Mouse (Mus musculus): Measurements from ENCODE around the gene 6430531B16Rik. TPM values are rescaled to one million over a fixed set of nuclear protein-coding genes. Genes with fewer than 3 reads are reported as not detected.
A peak's percentile ranks its signal among the peaks of the same experiment; 100 is the strongest.

The 6430531B16Rik gene
- polyA plus RNA-seq, 1 experiment from 2014 or later, result 1.4 TPM

- Histone ChIP-seq H3K4me2 (ENCODE audit: low read depth, low read length) (no peak overlapping the region), H3K9me3 (ENCODE audit: control insufficient read depth, low read length) (no peaks in the 10 kb centered on the region), H3K27me3 (ENCODE audit: control insufficient read depth, insufficient read depth, low read length) (no peaks in the 10 kb centered on the region), H3K9ac (replicated peaks; ENCODE audit: low read depth, low read length) (no peak overlapping the region), H3K27ac (ENCODE audit: low read depth, low read length) (no peak overlapping the region), H3K4me1 (ENCODE audit: control insufficient read depth, insufficient read depth, low read length) (no peaks in the 10 kb centered on the region), H3K36me3 (ENCODE audit: control insufficient read depth, insufficient read depth, low read length) (peaks cover 20% of the 10 kb centered on the region), H3K4me3 (ENCODE audit: low read depth, low read length) (no peak overlapping the region)
- ATAC-seq (ENCODE audit: low read depth), result no peak
- WGBS, result 82% methylated on average over 4 of the region's 4 CpGs
Observed at GRCm38 (mm10) chr7:139994202-139994601, 15.6 kb upstream of the 6430531B16Rik start.

- Histone ChIP-seq H3K4me1 (ENCODE audit: control insufficient read depth, insufficient read depth, low read length) (no peaks in the 10 kb centered on the region), H3K4me3 (ENCODE audit: low read depth, low read length) (no peak overlapping the region), H3K36me3 (ENCODE audit: control insufficient read depth, insufficient read depth, low read length) (peaks cover 18% of the 10 kb centered on the region), H3K9me3 (ENCODE audit: control insufficient read depth, low read length) (no peaks in the 10 kb centered on the region), H3K9ac (replicated peaks; ENCODE audit: low read depth, low read length) (no peak overlapping the region), H3K27me3 (ENCODE audit: control insufficient read depth, insufficient read depth, low read length) (no peaks in the 10 kb centered on the region), H3K4me2 (ENCODE audit: low read depth, low read length) (no peak overlapping the region), H3K27ac (ENCODE audit: low read depth, low read length) (no peak overlapping the region)
- 95% methylated on average over 6 of the region's 6 CpGs for WGBS
- ATAC-seq (ENCODE audit: low read depth), result no peak
Observed at GRCm38 (mm10) chr7:139993532-139993931, 15.0 kb upstream of the 6430531B16Rik start.

GRCm38 (mm10) chr7:139992406-139992805, 13.9 kb upstream of the 6430531B16Rik start, which contains the start of gene Adam8:
Gene Adam8, minus strand, starts transcription at chr7:139992562.
- Histone ChIP-seq H3K9ac (replicated peaks; ENCODE audit: low read depth, low read length) (no peak within 1 kb of the TSS), H3K27me3 (ENCODE audit: control insufficient read depth, insufficient read depth, low read length) (no peaks in the 10 kb centered on the region), H3K36me3 (ENCODE audit: control insufficient read depth, insufficient read depth, low read length) (peaks cover 10% of the 10 kb centered on the region; the same call in 1 of the 2 replicates), H3K9me3 (ENCODE audit: control insufficient read depth, low read length) (no peaks in the 10 kb centered on the region), H3K27ac (ENCODE audit: low read depth, low read length) (no peak within 1 kb of the TSS), H3K4me2 (ENCODE audit: low read depth, low read length) (no peak within 1 kb of the TSS), H3K4me1 (ENCODE audit: control insufficient read depth, insufficient read depth, low read length) (no peaks in the 10 kb centered on the region), H3K4me3 (ENCODE audit: low read depth, low read length) (no peak within 1 kb of the TSS)
- WGBS, result 30% methylated on average over 7 of the region's 7 CpGs
- ATAC-seq (ENCODE audit: low read depth), result no peak

- H3K4me3 ChIP-seq (ENCODE audit: low read depth, low read length), result no peak overlapping the region
- H3K27me3 ChIP-seq (ENCODE audit: control insufficient read depth, insufficient read depth, low read length), result no peaks in the 10 kb centered on the region
- no peak overlapping the region for H3K27ac ChIP-seq (ENCODE audit: low read depth, low read length)
- no peaks in the 10 kb centered on the region for H3K4me1 ChIP-seq (ENCODE audit: control insufficient read depth, insufficient read depth, low read length)
- H3K9ac ChIP-seq (replicated peaks; ENCODE audit: low read depth, low read length), result no peak overlapping the region
- no peaks in the 10 kb centered on the region for H3K36me3 ChIP-seq (ENCODE audit: control insufficient read depth, insufficient read depth, low read length)
- WGBS, result 72% methylated on average over 8 of the region's 8 CpGs
- H3K9me3 ChIP-seq (ENCODE audit: control insufficient read depth, low read length), result no peaks in the 10 kb centered on the region
- no peak overlapping the region for H3K4me2 ChIP-seq (ENCODE audit: low read depth, low read length)
- ATAC-seq (ENCODE audit: low read depth), result no peak
Observed at GRCm38 (mm10) chr7:139990864-139991394, 12.4 kb upstream of the 6430531B16Rik start.

- Histone ChIP-seq H3K27me3 (ENCODE audit: control insufficient read depth, insufficient read depth, low read length) (no peaks in the 10 kb centered on the region), H3K9me3 (ENCODE audit: control insufficient read depth, low read length) (no peaks in the 10 kb centered on the region), H3K4me2 (ENCODE audit: low read depth, low read length) (no peak overlapping the region), H3K9ac (replicated peaks; ENCODE audit: low read depth, low read length) (no peak overlapping the region), H3K36me3 (ENCODE audit: control insufficient read depth, insufficient read depth, low read length) (0 out of 2 replicates have a peak, but pooled peaks cover 4% of the 10 kb centered on the region), H3K4me3 (ENCODE audit: low read depth, low read length) (no peak overlapping the region), H3K27ac (ENCODE audit: low read depth, low read length) (no peak overlapping the region), H3K4me1 (ENCODE audit: control insufficient read depth, insufficient read depth, low read length) (no peaks in the 10 kb centered on the region)
- ATAC-seq (ENCODE audit: low read depth), result no peak
- WGBS, result 94% methylated on average over 9 of the region's 9 CpGs
Observed at GRCm38 (mm10) chr7:139988272-139988671, 9.7 kb upstream of the 6430531B16Rik start.

- no peak overlapping the region for H3K4me3 ChIP-seq (ENCODE audit: low read depth, low read length)
- no peaks in the 10 kb centered on the region for H3K27me3 ChIP-seq (ENCODE audit: control insufficient read depth, insufficient read depth, low read length)
- H3K9me3 ChIP-seq (ENCODE audit: control insufficient read depth, low read length), result no peaks in the 10 kb centered on the region
- no peak for ATAC-seq (ENCODE audit: low read depth)
- no peak overlapping the region for H3K9ac ChIP-seq (replicated peaks; ENCODE audit: low read depth, low read length)
- no peaks in the 10 kb centered on the region for H3K4me1 ChIP-seq (ENCODE audit: control insufficient read depth, insufficient read depth, low read length)
- H3K36me3 ChIP-seq (ENCODE audit: control insufficient read depth, insufficient read depth, low read length), result 0 out of 2 replicates have a peak, but pooled peaks cover 4% of the 10 kb centered on the region
- no peak overlapping the region for H3K4me2 ChIP-seq (ENCODE audit: low read depth, low read length)
- WGBS, result 99% methylated on average over 11 of the region's 11 CpGs
- no peak overlapping the region for H3K27ac ChIP-seq (ENCODE audit: low read depth, low read length)
Observed at GRCm38 (mm10) chr7:139984505-139984904, 6.0 kb upstream of the 6430531B16Rik start.

DNA sequence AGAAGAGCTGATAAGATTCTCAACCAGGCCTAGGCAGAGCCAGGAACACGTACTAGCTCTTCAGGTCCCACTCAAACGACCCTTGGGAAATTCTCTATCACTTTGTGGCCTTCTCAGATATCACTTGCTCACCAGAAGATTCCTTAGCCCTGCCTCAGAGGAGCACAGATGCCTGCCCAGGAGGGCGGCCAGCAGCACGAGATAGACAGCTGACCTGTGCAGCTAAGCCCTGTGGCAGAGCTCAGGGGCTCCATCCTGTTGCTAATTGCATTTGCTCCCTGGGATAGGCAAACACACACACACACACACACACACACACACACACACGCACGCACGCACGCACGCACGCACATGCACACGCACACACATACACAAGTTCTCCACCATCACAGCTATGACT, 3.5 kb upstream of the 6430531B16Rik start:
- Histone ChIP-seq H3K27me3 (ENCODE audit: control insufficient read depth, insufficient read depth, low read length) (no peaks in the 10 kb centered on the region), H3K4me1 (ENCODE audit: control insufficient read depth, insufficient read depth, low read length) (peaks cover 8% of the 10 kb centered on the region; the same call in 1 of the 2 replicates), H3K36me3 (ENCODE audit: control insufficient read depth, insufficient read depth, low read length) (0 out of 2 replicates have a peak, but pooled peaks cover 4% of the 10 kb centered on the region), H3K4me3 (ENCODE audit: low read depth, low read length) (no peak overlapping the region), H3K9ac (replicated peaks; ENCODE audit: low read depth, low read length) (no peak overlapping the region), H3K4me2 (ENCODE audit: low read depth, low read length) (no peak overlapping the region), H3K27ac (ENCODE audit: low read depth, low read length) (no peak overlapping the region), H3K9me3 (ENCODE audit: control insufficient read depth, low read length) (no peaks in the 10 kb centered on the region)
- no peak for ATAC-seq (ENCODE audit: low read depth)
- WGBS, result 91% methylated on average over 10 of the region's 11 CpGs

DNA sequence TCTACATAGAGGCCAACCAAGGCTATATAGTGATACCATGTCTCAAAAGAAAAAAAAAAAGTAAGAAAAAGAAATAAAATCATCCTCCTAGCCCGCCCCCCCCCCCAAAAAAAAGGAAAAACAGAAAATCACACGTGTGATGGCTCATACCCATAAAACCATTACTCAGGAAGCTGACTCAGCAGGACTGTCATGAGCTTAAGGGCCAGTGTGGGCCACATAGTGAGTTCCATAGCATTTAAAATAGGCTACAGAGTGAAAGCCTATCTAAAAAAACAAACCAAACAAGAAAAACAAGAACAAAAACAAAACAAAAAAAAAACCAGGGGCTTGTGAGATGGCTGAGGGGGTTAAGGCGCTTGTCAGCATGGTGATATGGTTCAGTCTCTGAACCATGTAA, 2.2 kb upstream of the 6430531B16Rik start:
- ATAC-seq (ENCODE audit: low read depth), result no peak
- no peaks in the 10 kb centered on the region for H3K9me3 ChIP-seq (ENCODE audit: control insufficient read depth, low read length)
- 62% methylated on average over 3 of the region's 3 CpGs for WGBS

DNA sequence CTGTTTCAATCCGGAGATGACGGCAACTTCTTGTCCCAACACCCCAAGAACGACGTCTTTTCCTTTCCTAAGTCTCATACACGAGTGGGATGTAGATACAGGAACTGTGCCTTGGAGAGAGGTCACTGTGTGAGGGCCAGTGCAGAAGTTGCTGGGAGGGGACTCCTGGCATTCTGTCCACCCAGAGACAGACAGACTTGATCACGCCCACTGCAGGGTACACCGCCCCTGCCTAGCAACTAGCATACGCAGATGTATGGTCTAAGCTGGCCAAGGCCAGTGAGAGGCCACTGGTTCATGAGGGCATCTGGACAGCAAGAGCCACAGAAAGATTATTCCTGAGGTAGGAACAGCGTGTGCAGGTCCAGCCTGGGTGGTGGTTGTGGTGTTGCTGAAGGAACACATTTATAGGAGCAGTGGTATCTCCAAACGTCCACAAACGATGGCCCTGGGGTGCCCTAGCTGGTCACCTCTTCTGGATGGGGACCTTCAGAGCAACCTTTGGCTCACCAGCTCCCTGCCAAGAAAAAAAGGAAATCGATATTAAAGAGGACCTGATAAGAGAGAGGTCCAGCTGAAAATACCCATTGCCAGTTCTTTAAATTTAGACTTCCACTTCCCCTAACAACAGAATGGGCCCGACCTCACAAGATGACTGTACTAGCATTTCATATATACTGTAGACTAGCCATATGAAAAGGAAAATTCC, 610 bp upstream of the 6430531B16Rik start:
- Histone ChIP-seq H3K9me3 (ENCODE audit: control insufficient read depth, low read length) (no peaks in the 10 kb centered on the region), H3K27me3 (ENCODE audit: control insufficient read depth, insufficient read depth, low read length) (no peaks in the 10 kb centered on the region), H3K4me2 (ENCODE audit: low read depth, low read length) (peak overlapping the region; percentile 87), H3K4me3 (ENCODE audit: low read depth, low read length) (peak overlapping the region; percentile 48), H3K36me3 (ENCODE audit: control insufficient read depth, insufficient read depth, low read length) (no peaks in the 10 kb centered on the region), H3K4me1 (ENCODE audit: control insufficient read depth, insufficient read depth, low read length) (peaks cover 8% of the 10 kb centered on the region; the same call in 1 of the 2 replicates), H3K27ac (ENCODE audit: low read depth, low read length) (no peak overlapping the region), H3K9ac (replicated peaks; ENCODE audit: low read depth, low read length) (peak overlapping the region; percentile 59; the same call in 1 of the 2 replicates)
- peak; percentile 55 for ATAC-seq (ENCODE audit: low read depth)
- WGBS, result 40% methylated on average over 13 of the region's 13 CpGs

More for the DNA sequence above, 2.2 kb upstream of the 6430531B16Rik start:
- no peak overlapping the region for H3K4me2 ChIP-seq (ENCODE audit: low read depth, low read length)
- no peak overlapping the region for H3K9ac ChIP-seq (replicated peaks; ENCODE audit: low read depth, low read length)
- H3K4me1 ChIP-seq (ENCODE audit: control insufficient read depth, insufficient read depth, low read length), result peaks cover 8% of the 10 kb centered on the region; the same call in 1 of the 2 replicates
- H3K27me3 ChIP-seq (ENCODE audit: control insufficient read depth, insufficient read depth, low read length), result no peaks in the 10 kb centered on the region
- no peak overlapping the region for H3K4me3 ChIP-seq (ENCODE audit: low read depth, low read length)
- 0 out of 2 replicates have a peak, but pooled peaks cover 4% of the 10 kb centered on the region for H3K36me3 ChIP-seq (ENCODE audit: control insufficient read depth, insufficient read depth, low read length)
- H3K27ac ChIP-seq (ENCODE audit: low read depth, low read length), result no peak overlapping the region
